Mouse (Mus musculus) bone marrow, adult 2 months (tissue): ENCODE measurements around the gene Kdsr.

Source experiments
- CTCF ChIP-seq: fragments of 200-500 bp; IDR thresholded peaks from 2 replicates; pipeline ENCODE4 v1.5.1; 2011; ENCODE audit warnings: low read length, control low read depth; ENCODE audit not compliant: control insufficient read depth, insufficient read depth
- POLR2A ChIP-seq: fragments of 200-500 bp; IDR thresholded peaks from 2 replicates; pipeline ENCODE4 v1.6.1; 2011; ENCODE audit warnings: low read depth, mild to moderate bottlenecking, control low read depth, low read length, borderline replicate concordance; ENCODE audit not compliant: control insufficient read depth

- no peak for TF ChIP-seq CTCF
- no peak for TF ChIP-seq POLR2A
These were observed 81.5 kb downstream of the Kdsr start for GRCm38 (mm10) chr1:106678060-106678478.
